Mouse (Mus musculus) stomach, postnatal 0 days (tissue): ENCODE measurements around the gene Apba1. TPM values are rescaled to one million over a fixed set of nuclear protein-coding genes. Genes with fewer than 3 reads are reported as not detected.

Experiments used
- ATAC-seq: fragments of 200-750 bp; cut with Nextera tagmentation; 2 replicates; pipeline ENCODE4 v1.8.0; 2017; ENCODE audit not compliant: low FRiP score, low TSS enrichment
- DNase-seq: peaks from one replicate; pipeline ENCODE4 v3.0.0-alpha.2; 2016; ENCODE audit warnings: low spot score
- H3K27ac ChIP-seq: fragments of 300-500 bp; sonication (generic); replicated peaks from 2 replicates; pipeline ENCODE4 v1.5.1; 2014; ENCODE audit warnings: mild to moderate bottlenecking, control low read depth
- H3K27me3 ChIP-seq: fragments of 300-500 bp; sonication (generic); 2 replicates; pipeline ENCODE4 v1.6.1; 2014; ENCODE audit warnings: low read length; ENCODE audit not compliant: control insufficient read depth, insufficient read depth
- H3K36me3 ChIP-seq: fragments of 300-500 bp; sonication (generic); 2 replicates; pipeline ENCODE4 v1.6.1; 2014; ENCODE audit warnings: low read length, mixed read lengths; ENCODE audit not compliant: control insufficient read depth, insufficient read depth
- H3K4me1 ChIP-seq: fragments of 300-500 bp; sonication (generic); replicated peaks from 2 replicates; pipeline ENCODE4 v1.6.1; 2014; ENCODE audit warnings: antibody characterized with exemption; ENCODE audit not compliant: control insufficient read depth, insufficient read depth
- H3K4me2 ChIP-seq: fragments of 300-500 bp; sonication (generic); replicated peaks from 2 replicates; pipeline ENCODE4 v1.6.1; 2014; ENCODE audit warnings: low read depth, mild to moderate bottlenecking, control low read depth, moderate library complexity
- H3K4me3 ChIP-seq: fragments of 300-500 bp; sonication (generic); 2 replicates; pipeline ENCODE4 v1.5.1; 2014; ENCODE audit warnings: low read depth, low read length, control low read depth
- H3K9ac ChIP-seq: fragments of 300-500 bp; sonication (generic); 2 replicates; pipeline ENCODE4 v1.6.1; 2014; ENCODE audit warnings: mild to moderate bottlenecking, low read length, control low read depth, mixed read lengths
- H3K9me3 ChIP-seq: fragments of 300-500 bp; sonication (generic); 2 replicates; pipeline ENCODE4 v1.6.1; 2016; ENCODE audit warnings: low read length; ENCODE audit not compliant: control insufficient read depth
- CTCF ChIP-seq: IDR thresholded peaks from 2 replicates; pipeline ENCODE4 v1.5.1; 2016; ENCODE audit warnings: antibody characterized with exemption, low read depth, mild to moderate bottlenecking, moderate library complexity
- EP300 ChIP-seq: optimal IDR thresholded peaks from 2 replicates; pipeline ENCODE3; 2016; ENCODE audit warnings: antibody characterized with exemption
- WGBS: fragments of 180-500 bp; shearing (Covaris S2); extraction: QIAGEN DNeasy Blood & Tissue Kit; methylation state at CpG from one replicate; pipeline ENCODE4 v1.1.7; 2014; 5-methylcytosine and 5-hydroxymethylcytosine counted together
- polyA plus RNA-seq: library from polyadenylated mRNA; unstranded; fragments of >200 nt; fragmentation: Nextera tagmentation; extraction: Ambion mirVana; gene quantifications from 2 replicates; pipeline ENCODE4 v1.2.1, GENCODE M21; 2015

The Apba1 gene
- polyA plus RNA-seq, 1 experiment from 2014 or later, result 0.55 TPM

GRCm38 (mm10) chr19:23858091-23858490 is 99.4 kb downstream of the Apba1 start:
- Histone ChIP-seq H3K4me1 (no peaks in the 10 kb centered on the region), H3K27ac (no peak overlapping the region), H3K4me3 (no peak overlapping the region), H3K4me2 (no peak overlapping the region), H3K9me3 (no peaks in the 10 kb centered on the region), H3K27me3 (no peaks in the 10 kb centered on the region), H3K36me3 (no peaks in the 10 kb centered on the region), H3K9ac (no peak overlapping the region)
- WGBS, result 90% methylated on average over 4 of the region's 4 CpGs
- no peak for DNase-seq
- TF ChIP-seq CTCF (peak; percentile 40), EP300 (no peak)
- ATAC-seq, result no peak

- no peak overlapping the region for H3K4me2 ChIP-seq
- H3K4me1 ChIP-seq, result no peaks in the 10 kb centered on the region
- H3K27ac ChIP-seq, result no peak overlapping the region
- ATAC-seq (no peak), DNase-seq (no peak)
- H3K4me3 ChIP-seq, result no peak overlapping the region
- TF ChIP-seq CTCF (no peak), EP300 (no peak)
- no peak overlapping the region for H3K9ac ChIP-seq
- H3K36me3 ChIP-seq, result no peaks in the 10 kb centered on the region
- H3K9me3 ChIP-seq, result no peaks in the 10 kb centered on the region
- H3K27me3 ChIP-seq, result no peaks in the 10 kb centered on the region
- 69% methylated on average over 9 of the region's 9 CpGs for WGBS
These were observed 100.1 kb downstream of the Apba1 start for GRCm38 (mm10) chr19:23858781-23859180.

GRCm38 (mm10) chr19:23860151-23860820 is 101.6 kb downstream of the Apba1 start:
- Histone ChIP-seq H3K36me3 (no peaks in the 10 kb centered on the region), H3K4me1 (no peaks in the 10 kb centered on the region), H3K27ac (no peak overlapping the region), H3K27me3 (no peaks in the 10 kb centered on the region), H3K9me3 (no peaks in the 10 kb centered on the region), H3K4me3 (no peak overlapping the region), H3K4me2 (no peak overlapping the region), H3K9ac (no peak overlapping the region)
- DNase-seq, result peak; percentile 32
- ATAC-seq, result no peak
- WGBS, result 27% methylated on average over 13 of the region's 13 CpGs
- no peak for TF ChIP-seq EP300
- peak; percentile 78 for TF ChIP-seq CTCF

GRCm38 (mm10) chr19:23862736-23863135 is 104.0 kb downstream of the Apba1 start:
- H3K4me1 ChIP-seq, result 0 out of 2 replicates have a peak, but pooled peaks cover 2% of the 10 kb centered on the region
- H3K36me3 ChIP-seq, result no peaks in the 10 kb centered on the region
- H3K9me3 ChIP-seq, result no peaks in the 10 kb centered on the region
- no peaks in the 10 kb centered on the region for H3K27me3 ChIP-seq
- no peak for TF ChIP-seq EP300
- TF ChIP-seq CTCF, result peak; percentile 57
- WGBS, result 47% methylated on average over 4 of the region's 4 CpGs
- H3K27ac ChIP-seq, result no peak overlapping the region
- ATAC-seq (peak; percentile 24; the same call in 1 of the 2 replicates), DNase-seq (no peak)
- no peak overlapping the region for H3K4me2 ChIP-seq
- no peak overlapping the region for H3K4me3 ChIP-seq
- H3K9ac ChIP-seq, result no peak overlapping the region

GRCm38 (mm10) chr19:23863959-23864358 is 105.3 kb downstream of the Apba1 start:
- WGBS, result 24% methylated on average over 3 of the region's 3 CpGs
- H3K9me3 ChIP-seq, result no peaks in the 10 kb centered on the region

GRCm38 (mm10) chr19:23866045-23866444 is 107.4 kb downstream of the Apba1 start:
- no peak overlapping the region for H3K4me3 ChIP-seq
- no peak overlapping the region for H3K4me2 ChIP-seq
- ATAC-seq, result no peak

More at GRCm38 (mm10) chr19:23863959-23864358, 105.3 kb downstream of the Apba1 start:
- Histone ChIP-seq H3K4me3 (no peak overlapping the region), H3K36me3 (no peaks in the 10 kb centered on the region), H3K4me1 (0 out of 2 replicates have a peak, but pooled peaks cover 2% of the 10 kb centered on the region), H3K9ac (no peak overlapping the region), H3K4me2 (no peak overlapping the region), H3K27ac (no peak overlapping the region), H3K27me3 (no peaks in the 10 kb centered on the region)
- no peak for ATAC-seq
- TF ChIP-seq CTCF, result no peak
- TF ChIP-seq EP300, result no peak
- no peak for DNase-seq

More at GRCm38 (mm10) chr19:23866045-23866444, 107.4 kb downstream of the Apba1 start:
- no peak for DNase-seq
- Histone ChIP-seq H3K9me3 (no peaks in the 10 kb centered on the region), H3K4me1 (0 out of 2 replicates have a peak, but pooled peaks cover 2% of the 10 kb centered on the region), H3K27me3 (no peaks in the 10 kb centered on the region), H3K36me3 (no peaks in the 10 kb centered on the region), H3K9ac (no peak overlapping the region), H3K27ac (no peak overlapping the region)
- TF ChIP-seq EP300 (no peak), CTCF (no peak)
- WGBS, result 95% methylated on average over 9 of the region's 9 CpGs
